Mouse (Mus musculus) adrenal gland, adult 2 months (tissue): ENCODE data around the gene Zfp296. TPM values are rescaled to one million over a fixed set of nuclear protein-coding genes. Genes with fewer than 3 reads are reported as not detected.

Source experiments
- DNase-seq: peaks from one replicate; pipeline ENCODE4 v3.0.0; 2021
- long read RNA-seq: library from polyadenylated mRNA; stranded (forward); transcript quantifications from one replicate; pipeline ENCODE4 v2.0.0, GENCODE M21; 2021
- polyA plus RNA-seq: library from polyadenylated mRNA; depleted of rRNA; stranded (reverse); fragments of >200 nt; gene quantifications from 2 replicates; pipeline ENCODE4 v1.2.3, GENCODE M21; 2012; rRNA removed
- total RNA-seq, 2 experiments: library from RNA; stranded (reverse); gene quantifications; 2 replicates each; pipeline ENCODE4 v1.2.3; 2021

Zfp296 gene
- total RNA-seq: under 1 TPM; 0.69 to 0.98 TPM
- 3.1 and 3.4 TPM in 2 replicates for polyA plus RNA-seq
- long read RNA-seq: 0 reads

- peak; percentile 41 for DNase-seq
Observed at GRCm38 (mm10) chr7:19577141-19577852, at the start of gene Zfp296, which contains the start of gene Gemin7. Gene Zfp296, plus strand, starts transcription at chr7:19577287. Gene Gemin7, minus strand, starts transcription at chr7:19577595.

- no peak for DNase-seq
Observed at GRCm38 (mm10) chr7:19531077-19531476, 46.0 kb upstream of the Zfp296 start.

- DNase-seq: no peak
Observed at GRCm38 (mm10) chr7:19532240-19532639, 44.8 kb upstream of the Zfp296 start.

- DNase-seq: peak; percentile 46
Observed at GRCm38 (mm10) chr7:19534676-19535075, 42.4 kb upstream of the Zfp296 start.

GRCm38 (mm10) chr7:19540771-19541566, 36.1 kb upstream of the Zfp296 start:
- no peak for DNase-seq

GRCm38 (mm10) chr7:19541681-19542154, 35.4 kb upstream of the Zfp296 start:
- no peak for DNase-seq

- DNase-seq: peak; percentile 32
Observed at GRCm38 (mm10) chr7:19542155-19542691, 34.9 kb upstream of the Zfp296 start.

GRCm38 (mm10) chr7:19543584-19543983, 33.5 kb upstream of the Zfp296 start:
- DNase-seq: no peak

GRCm38 (mm10) chr7:19546007-19546406, 31.1 kb upstream of the Zfp296 start:
- no peak for DNase-seq

GRCm38 (mm10) chr7:19547344-19547969, 29.6 kb upstream of the Zfp296 start:
- DNase-seq: no peak

- no peak for DNase-seq
Observed at GRCm38 (mm10) chr7:19549394-19549793, 27.7 kb upstream of the Zfp296 start.

GRCm38 (mm10) chr7:19551634-19552033, 25.5 kb upstream of the Zfp296 start:
- DNase-seq: no peak

GRCm38 (mm10) chr7:19552443-19552842, 24.6 kb upstream of the Zfp296 start:
- peak; percentile 24 for DNase-seq

- DNase-seq: no peak
Observed at GRCm38 (mm10) chr7:19554168-19554567, 22.9 kb upstream of the Zfp296 start.

- peak; percentile 26 for DNase-seq
Observed at GRCm38 (mm10) chr7:19557086-19557485, 20.0 kb upstream of the Zfp296 start.

- DNase-seq: no peak
Observed at GRCm38 (mm10) chr7:19557982-19558900, 18.8 kb upstream of the Zfp296 start.

- no peak for DNase-seq
Observed at GRCm38 (mm10) chr7:19558965-19559364, 18.1 kb upstream of the Zfp296 start.

GRCm38 (mm10) chr7:19560491-19561260, 16.4 kb upstream of the Zfp296 start:
- peak; percentile 37 for DNase-seq

GRCm38 (mm10) chr7:19561431-19561764, 15.7 kb upstream of the Zfp296 start:
- no peak for DNase-seq
